Mouse (Mus musculus): ENCODE measurements at regions not wholly inside any gene's neighbourhood (a gene's known extent, or its start where the extent isn't known, plus 50 kb on each side); places are given as distances from the start of the nearest gene placed in this dataset.
"Not testable (repeated sequence)": the region's sequence is repeated elsewhere in the genome, so short reads cannot be mapped to it uniquely, and the experiment has no call there.

DNA sequence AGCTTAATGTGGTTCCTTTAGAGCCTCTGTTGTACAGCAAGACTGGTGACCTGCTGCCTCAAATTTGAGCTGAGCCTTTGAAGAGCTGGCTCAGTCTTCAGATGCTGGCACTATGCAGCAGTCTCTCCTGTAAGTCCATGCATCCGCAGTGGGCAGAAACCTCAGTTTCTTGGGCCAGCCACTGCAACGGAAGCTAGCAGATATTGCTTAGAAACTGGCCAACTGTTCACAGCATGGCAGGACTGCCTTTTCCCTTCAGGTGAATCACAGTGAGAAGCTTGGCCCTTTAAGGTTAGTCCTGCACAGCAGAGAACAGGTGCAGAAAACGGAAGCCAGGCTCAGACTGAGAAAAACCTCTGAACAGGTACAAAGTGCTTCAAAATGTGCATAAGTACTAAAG is 1976.8 kb upstream of the G6pd2 start:
- no peak for DNase-seq

DNA sequence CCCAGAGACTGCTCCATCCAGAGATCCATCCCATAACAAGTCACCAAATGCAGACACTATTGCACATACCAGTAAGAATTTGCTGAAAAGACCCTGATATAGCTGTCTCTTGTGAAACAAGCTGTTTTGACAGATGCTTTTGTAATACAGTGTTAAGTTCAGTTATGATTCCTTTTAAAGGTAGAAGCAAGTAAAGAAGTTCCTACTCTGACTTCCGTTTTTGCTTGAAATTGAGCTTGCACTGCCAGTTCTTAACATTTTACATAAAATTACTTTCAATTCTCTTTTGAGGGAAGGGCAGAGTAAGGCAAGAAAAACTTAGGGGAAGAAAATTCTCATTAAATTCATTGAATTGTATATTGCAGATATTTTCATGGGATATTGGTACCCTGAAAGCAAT is 1962.9 kb upstream of the G6pd2 start:
- DNase-seq = no peak

DNA sequence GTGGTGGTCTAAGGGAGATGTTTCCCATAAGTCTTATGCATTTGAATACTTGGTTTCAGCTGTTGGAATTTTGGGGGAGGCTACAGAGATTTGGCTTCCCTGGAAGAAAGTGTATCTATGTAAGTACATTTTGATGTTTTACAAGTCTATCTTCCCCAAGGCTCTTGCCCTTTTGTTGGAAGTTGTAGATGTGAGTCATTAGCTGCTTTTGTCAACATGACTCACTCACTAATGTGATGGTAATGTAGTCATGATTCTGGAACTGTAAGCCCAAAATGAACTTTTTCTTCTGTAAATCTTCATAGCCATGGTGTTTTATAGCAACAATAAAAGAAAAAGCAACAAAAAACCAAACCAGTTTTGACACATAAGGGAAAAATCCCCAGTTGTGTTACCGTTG is 1961.0 kb upstream of the G6pd2 start:
- DNase-seq = no peak

DNA sequence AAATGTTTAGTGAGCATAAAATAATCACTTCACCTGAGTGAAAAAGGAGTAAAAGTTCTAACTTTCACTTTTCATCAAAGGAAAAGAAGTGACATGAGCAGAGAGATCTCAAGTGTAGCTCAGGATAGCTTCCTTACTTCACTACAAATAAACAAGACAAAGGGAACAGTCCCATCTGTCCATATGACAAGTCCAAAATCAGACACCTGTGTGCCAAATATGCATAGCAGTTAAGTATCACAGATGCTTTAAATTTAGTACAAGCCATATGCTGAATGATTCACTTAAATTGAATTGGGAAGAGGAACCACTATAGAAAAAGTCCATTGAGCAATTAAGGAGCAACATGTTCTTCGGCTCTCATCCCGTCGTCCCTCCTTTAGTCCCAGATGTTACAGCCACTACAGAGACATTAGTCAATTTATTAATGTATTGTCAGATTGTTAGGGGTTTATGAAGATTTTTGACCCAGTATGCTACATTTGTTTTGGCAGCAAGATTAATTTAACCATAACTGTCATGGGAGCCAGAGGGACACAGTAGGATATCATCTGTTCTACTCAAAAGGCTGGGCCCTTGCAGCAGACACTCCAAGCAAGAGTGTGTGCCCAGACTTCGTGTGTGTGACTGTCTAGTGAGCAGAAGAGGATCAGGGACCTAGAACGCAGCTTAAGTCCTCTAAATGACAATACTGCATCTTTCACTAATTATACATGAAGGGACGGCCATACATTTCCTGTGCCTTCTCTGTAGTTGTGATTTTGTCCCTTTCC is 1914.5 kb upstream of the G6pd2 start:
- no peak for DNase-seq

DNA sequence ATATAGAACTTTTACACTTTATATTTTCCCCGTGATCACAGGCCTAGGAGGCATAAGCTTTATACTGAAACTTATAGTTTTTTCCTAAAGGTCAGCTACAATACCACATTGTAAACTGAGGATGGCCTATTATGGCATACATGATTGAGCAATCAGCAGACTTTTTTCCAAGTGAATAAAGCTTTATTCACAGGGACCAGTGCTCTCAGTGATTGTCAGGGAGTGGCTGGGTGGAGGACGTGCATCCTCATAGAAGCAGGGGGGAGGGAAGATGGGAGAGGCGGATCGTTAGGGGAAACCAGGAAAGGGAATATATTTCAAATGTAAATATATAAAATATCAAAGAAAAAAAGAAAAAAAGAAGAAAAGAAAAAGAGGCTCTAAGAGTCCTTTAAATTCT is 1886.7 kb upstream of the G6pd2 start:
- DNase-seq = no peak

DNA sequence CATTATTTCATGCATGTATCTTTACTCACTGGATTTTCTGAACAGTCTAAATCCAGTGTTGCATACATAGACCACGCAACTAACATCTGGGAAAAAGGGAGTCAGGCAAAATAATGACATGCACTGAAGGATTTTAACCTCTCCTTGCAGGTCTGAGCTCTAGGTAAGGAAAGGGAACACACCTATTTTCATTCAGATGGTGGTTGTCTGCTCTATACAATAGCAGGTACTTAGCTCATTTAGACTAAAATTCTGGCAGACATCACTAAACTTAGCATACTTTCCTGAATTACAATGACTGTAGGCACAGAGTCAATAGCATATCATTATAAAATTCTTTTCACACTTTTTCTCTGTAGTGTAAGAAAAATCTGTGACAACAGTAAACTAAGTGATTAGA is 1867.8 kb upstream of the G6pd2 start:
- no peak for DNase-seq

DNA sequence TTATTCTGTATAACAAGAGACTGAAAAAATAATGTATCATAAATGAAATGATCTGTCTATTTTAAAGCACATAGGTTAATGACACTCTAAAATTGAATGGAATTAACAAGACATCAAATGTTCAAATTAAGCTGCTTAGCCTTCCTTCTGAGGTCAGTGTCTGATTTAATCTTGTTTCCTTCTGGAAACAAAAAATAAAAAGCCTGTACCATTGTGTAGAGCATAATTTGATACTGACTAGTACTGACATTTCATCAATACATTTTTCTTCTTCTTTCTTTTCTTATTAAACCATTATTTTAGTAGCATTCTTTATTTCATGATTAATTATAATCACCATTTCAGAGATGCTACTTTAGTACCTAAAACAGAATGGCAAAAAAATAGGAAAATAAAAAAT is 1862.9 kb upstream of the G6pd2 start:
- DNase-seq = no peak

DNA sequence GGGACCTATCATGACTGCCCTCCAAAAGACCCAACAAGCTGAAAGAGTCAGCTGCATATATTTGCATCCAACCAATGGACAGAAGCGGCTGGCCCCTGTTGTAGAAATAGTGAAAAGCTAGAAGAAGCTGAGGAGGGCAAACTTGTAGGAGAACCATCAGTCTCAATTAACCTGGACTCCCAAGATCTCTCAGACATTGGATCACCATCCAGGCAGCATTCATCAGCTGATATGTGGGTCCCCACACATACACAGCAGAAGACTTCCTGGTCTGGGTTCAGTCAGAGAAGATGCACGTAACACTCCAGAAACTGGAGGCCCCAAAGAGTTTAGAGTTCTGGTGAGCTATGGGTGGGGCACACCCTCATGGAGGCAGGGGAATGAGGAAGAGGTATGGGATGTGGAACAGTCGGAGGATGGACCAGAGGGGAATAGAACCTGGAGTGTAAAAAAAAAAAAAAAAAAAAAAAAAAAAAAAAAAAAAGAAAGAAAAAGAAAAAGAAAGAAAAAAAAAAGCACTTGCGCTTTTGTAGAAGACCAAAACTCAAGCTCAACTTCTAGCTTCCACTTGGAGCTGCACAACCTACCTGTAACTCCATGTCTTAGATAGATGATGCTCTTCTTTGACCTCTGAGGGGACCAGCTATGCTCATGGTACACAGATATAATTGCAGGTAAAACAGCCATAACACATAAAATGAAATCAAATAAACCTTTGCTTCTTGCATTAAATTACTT is 1860.6 kb upstream of the G6pd2 start:
- DNase-seq = no peak

DNA sequence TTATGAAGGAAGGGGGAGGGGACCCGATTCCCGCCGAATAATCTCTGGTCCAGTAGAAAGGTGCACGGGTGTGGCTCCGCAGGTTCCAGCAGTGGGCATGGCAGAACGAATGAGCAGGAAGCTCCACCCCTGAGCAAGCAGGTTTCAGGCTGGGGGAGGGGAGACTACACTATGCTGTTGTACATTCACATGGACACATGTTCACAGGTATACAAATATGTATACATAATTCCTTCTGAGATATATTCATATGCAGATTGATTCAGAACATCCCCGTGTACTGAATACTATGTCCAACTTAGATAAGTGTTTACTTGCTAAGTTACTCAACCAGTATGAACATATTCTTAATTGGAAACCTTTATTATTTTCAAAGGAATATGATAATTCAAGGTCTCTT is 1852.4 kb upstream of the G6pd2 start:
- not testable (repeated sequence) for DNase-seq

DNA sequence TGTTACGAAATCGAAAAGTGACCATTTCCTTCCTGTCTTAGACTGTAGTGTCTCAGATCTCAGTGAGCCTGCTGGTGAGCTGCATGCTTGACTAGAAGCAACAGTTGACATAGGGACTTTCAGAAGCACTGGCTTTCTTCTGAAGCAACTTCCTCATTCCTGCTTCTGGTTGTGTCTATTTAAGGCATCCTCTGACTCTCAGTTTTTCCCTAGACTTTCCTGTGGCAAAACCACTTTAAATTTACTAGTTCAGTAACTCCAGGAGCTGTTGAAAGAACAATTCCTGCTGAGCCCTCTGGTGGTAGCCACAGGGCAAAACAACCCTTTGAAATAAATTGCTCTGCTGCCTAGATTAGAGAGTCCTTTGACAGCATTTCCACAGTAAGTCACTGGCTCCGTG is 1811.9 kb upstream of the G6pd2 start:
- peak; percentile 25 for DNase-seq

DNA sequence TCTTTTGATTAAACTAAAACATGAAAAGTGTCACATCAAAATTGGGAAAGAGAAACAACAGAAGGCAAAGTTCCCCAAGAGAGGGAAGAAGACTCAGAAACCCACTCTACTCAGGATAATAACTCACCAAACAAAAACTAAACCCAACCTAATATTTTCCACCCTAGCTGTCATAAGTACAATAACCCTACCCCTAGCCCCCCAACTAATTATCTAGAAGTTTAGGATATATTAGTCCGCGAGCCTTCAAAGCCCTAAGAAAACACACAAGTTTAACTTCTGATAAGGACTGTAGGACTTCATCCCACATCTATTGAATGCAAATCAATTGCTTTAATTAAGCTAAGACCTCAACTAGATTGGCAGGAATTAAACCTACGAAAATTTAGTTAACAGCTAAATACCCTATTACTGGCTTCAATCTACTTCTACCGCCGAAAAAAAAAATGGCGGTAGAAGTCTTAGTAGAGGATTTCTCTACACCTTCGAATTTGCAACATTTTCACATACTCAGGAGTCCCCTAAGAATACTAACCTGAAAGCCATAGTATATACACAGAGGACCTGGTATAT is 1765.9 kb upstream of the G6pd2 start:
- DNase-seq = not testable (repeated sequence)

DNA sequence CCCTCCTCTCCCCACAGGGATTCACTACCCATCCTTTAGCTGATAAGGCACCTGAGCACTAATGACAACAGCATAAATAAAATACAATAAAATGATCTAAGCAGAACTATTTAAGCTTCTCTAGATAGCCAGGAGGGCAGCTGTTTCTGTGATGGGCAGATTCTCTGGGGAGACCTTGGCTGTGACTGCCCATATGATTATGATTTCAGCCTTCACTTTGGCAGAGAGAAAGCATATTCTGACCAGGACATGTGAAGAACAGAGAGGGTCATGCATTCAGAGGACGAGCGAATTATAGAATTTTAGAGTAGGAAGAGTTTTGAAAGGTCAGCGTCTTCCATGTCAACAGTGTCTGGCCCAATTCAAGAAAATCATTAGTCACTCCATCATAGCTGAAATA is 1759.6 kb upstream of the G6pd2 start:
- DNase-seq = no peak

DNA sequence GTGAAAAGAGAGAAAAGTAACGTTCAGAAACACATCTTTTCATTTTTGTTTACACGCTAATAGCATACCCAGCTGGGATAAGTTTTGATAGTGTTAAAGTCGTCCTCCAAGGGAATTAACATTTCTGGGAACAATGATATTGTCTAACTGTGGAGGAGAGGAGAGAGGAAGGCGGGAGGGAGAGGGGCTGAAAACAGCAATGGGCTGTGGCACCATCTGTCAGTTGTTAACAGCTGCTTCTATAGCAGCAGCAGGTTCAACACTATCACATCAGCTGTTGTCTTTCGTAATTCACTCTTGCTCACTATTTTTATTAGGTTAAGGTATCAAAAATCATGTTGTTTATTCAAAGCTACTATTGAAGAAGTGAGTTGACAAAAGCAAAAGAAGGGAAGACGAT is 1747.4 kb upstream of the G6pd2 start:
- no peak for DNase-seq

All from kidney, postnatal 10 days (tissue).